Mouse (Mus musculus): ENCODE data around the gene H2al1a.
"Not testable (repeated sequence)": the region's sequence is repeated elsewhere in the genome, so short reads cannot be mapped to it uniquely, and the experiment has no call there.

The H2al1a gene

DNA sequence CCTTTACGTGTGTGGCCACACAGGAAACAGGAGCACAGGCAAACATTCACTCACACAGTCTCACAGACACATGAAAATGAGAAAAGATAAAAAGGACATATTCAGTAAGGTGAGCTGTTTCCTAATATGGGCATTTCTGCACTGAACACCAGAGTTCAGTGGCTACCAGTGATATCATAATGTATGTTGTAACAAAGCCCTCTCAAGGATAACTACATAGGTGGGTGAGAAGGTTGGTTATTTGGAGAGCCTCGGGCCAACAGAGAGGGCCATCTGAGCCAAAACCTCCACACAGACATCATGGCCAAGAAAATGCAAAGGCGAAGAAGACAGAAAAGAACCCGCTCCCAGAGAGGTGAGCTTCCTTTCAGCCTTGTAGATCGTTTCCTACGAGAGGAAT is 9.5 kb downstream of the H2al1a start, which contains the start of gene H2al1d:
H2al1d (plus strand) TSS at position 301 of the 400 bp plus-strand sequence.
- DNase-seq (ENCODE audit: low read depth, low spot score); H3K36me3 ChIP-seq (ENCODE audit: control insufficient read depth, insufficient read depth, low read length, poor library complexity, severe bottlenecking); H3K27me3 ChIP-seq (ENCODE audit: control insufficient read depth, insufficient read depth, low read length, poor library complexity, severe bottlenecking): not testable (repeated sequence)

DNA sequence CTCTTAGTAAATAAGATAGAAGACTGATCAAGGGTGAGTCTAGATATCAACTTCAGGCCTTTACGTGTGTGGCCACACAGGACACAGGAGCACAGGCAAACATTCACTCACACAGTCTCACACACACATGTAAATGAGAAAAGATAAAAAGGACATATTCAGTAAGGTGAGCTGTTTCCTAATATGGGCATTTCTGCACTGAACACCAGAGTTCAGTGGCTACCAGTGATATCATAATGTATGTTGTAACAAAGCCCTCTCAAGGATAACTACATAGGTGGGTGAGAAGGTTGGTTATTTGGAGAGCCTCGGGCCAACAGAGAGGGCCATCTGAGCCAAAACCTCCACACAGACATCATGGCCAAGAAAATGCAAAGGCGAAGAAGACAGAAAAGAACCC is 12.6 kb downstream of the H2al1a start, which contains the start of gene H2al1e:
H2al1e (plus strand) TSS at position 301 of the 400 bp plus-strand sequence.
- H3K36me3 ChIP-seq (ENCODE audit: control insufficient read depth, insufficient read depth, low read length, poor library complexity, severe bottlenecking); H3K27me3 ChIP-seq (ENCODE audit: control insufficient read depth, insufficient read depth, low read length, poor library complexity, severe bottlenecking); DNase-seq (ENCODE audit: low read depth, low spot score): not testable (repeated sequence)

DNA sequence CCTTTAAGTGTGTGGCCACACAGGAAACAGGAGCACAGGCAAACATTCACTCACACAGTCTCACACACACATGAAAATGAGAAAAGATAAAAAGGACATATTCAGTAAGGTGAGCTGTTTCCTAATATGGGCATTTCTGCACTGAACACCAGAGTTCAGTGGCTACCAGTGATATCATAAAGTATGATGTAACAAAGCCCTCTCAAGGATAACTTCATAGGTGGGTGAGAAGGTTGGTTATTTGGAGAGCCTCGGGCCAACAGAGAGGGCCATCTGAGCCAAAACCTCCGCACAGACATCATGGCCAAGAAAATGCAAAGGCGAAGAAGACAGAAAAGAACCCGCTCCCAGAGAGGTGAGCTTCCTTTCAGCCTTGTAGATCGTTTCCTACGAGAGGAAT is 15.8 kb downstream of the H2al1a start, which contains the start of gene H2al1f:
H2al1f (plus strand) TSS at position 301 of the 400 bp plus-strand sequence.
- H3K36me3 ChIP-seq (ENCODE audit: control insufficient read depth, insufficient read depth, low read length, poor library complexity, severe bottlenecking); DNase-seq (ENCODE audit: low read depth, low spot score); H3K27me3 ChIP-seq (ENCODE audit: control insufficient read depth, insufficient read depth, low read length, poor library complexity, severe bottlenecking): not testable (repeated sequence)

DNA sequence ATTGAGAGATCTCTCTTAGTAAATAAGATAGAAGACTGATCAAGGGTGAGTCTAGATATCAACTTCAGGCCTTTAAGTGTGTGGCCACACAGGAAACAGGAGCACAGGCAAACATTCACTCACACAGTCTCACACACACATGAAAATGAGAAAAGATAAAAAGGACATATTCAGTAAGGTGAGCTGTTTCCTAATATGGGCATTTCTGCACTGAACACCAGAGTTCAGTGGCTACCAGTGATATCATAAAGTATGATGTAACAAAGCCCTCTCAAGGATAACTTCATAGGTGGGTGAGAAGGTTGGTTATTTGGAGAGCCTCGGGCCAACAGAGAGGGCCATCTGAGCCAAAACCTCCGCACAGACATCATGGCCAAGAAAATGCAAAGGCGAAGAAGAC is 18.9 kb downstream of the H2al1a start, which contains the start of gene H2al1g:
H2al1g (plus strand) TSS at position 301 of the 400 bp plus-strand sequence.
- not testable (repeated sequence) for H3K36me3 ChIP-seq (ENCODE audit: control insufficient read depth, insufficient read depth, low read length, poor library complexity, severe bottlenecking); H3K27me3 ChIP-seq (ENCODE audit: control insufficient read depth, insufficient read depth, low read length, poor library complexity, severe bottlenecking); DNase-seq (ENCODE audit: low read depth, low spot score)

DNA sequence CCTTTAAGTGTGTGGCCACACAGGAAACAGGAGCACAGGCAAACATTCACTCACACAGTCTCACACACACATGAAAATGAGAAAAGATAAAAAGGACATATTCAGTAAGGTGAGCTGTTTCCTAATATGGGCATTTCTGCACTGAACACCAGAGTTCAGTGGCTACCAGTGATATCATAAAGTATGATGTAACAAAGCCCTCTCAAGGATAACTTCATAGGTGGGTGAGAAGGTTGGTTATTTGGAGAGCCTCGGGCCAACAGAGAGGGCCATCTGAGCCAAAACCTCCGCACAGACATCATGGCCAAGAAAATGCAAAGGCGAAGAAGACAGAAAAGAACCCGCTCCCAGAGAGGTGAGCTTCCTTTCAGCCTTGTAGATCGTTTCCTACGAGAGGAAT is 22.1 kb downstream of the H2al1a start, which contains the start of gene H2al1h:
H2al1h (plus strand) TSS at position 301 of the 400 bp plus-strand sequence.
- H3K36me3 ChIP-seq (ENCODE audit: control insufficient read depth, insufficient read depth, low read length, poor library complexity, severe bottlenecking); H3K27me3 ChIP-seq (ENCODE audit: control insufficient read depth, insufficient read depth, low read length, poor library complexity, severe bottlenecking); DNase-seq (ENCODE audit: low read depth, low spot score): not testable (repeated sequence)

DNA sequence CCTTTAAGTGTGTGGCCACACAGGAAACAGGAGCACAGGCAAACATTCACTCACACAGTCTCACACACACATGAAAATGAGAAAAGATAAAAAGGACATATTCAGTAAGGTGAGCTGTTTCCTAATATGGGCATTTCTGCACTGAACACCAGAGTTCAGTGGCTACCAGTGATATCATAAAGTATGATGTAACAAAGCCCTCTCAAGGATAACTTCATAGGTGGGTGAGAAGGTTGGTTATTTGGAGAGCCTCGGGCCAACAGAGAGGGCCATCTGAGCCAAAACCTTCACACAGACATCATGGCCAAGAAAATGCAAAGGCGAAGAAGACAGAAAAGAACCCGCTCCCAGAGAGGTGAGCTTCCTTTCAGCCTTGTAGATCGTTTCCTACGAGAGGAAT is 25.3 kb downstream of the H2al1a start, which contains the start of gene H2al1i:
H2al1i (plus strand) TSS at position 301 of the 400 bp plus-strand sequence.
- not testable (repeated sequence) for H3K27me3 ChIP-seq (ENCODE audit: control insufficient read depth, insufficient read depth, low read length, poor library complexity, severe bottlenecking); DNase-seq (ENCODE audit: low read depth, low spot score); H3K36me3 ChIP-seq (ENCODE audit: control insufficient read depth, insufficient read depth, low read length, poor library complexity, severe bottlenecking)

GRCm38 (mm10) chrX:11327522-11327921 is 28.5 kb downstream of the H2al1a start, which contains the start of gene H2al1j:
TSS of gene H2al1j (plus strand) at chrX:11327822.
- not testable (repeated sequence) for DNase-seq (ENCODE audit: low read depth, low spot score); H3K36me3 ChIP-seq (ENCODE audit: control insufficient read depth, insufficient read depth, low read length, poor library complexity, severe bottlenecking); H3K27me3 ChIP-seq (ENCODE audit: control insufficient read depth, insufficient read depth, low read length, poor library complexity, severe bottlenecking)

DNA sequence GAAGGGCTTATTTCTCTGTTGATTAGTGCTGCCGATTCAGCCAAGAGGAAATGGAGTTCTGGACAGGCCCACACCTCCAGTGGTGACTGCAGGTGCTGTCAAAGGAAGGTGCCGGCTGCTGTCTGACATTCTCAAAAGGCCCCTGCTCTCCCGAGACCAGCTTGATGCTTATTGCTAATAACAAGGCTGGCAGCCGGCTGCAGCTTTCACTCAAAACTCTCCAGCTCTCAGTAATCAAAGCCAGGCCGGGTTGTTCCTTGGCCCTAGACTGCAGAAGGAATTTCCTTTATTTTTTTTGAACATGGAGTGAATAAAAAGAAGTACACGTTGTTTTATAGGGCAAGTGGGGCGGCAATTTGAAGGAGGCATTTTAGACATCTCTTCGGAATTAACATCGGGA is 46.7 kb downstream of the H2al1a start:
- DNase-seq (ENCODE audit: low read depth, low spot score) = no peak
- no peaks in the 10 kb centered on the region for H3K36me3 ChIP-seq (ENCODE audit: control insufficient read depth, insufficient read depth, low read length, poor library complexity, severe bottlenecking)
- H3K27me3 ChIP-seq (ENCODE audit: control insufficient read depth, insufficient read depth, low read length, poor library complexity, severe bottlenecking) = no peaks in the 10 kb centered on the region

GRCm38 (mm10) chrX:11346756-11347155 is 47.7 kb downstream of the H2al1a start:
- no peak for DNase-seq (ENCODE audit: low read depth, low spot score)
- no peaks in the 10 kb centered on the region for H3K27me3 ChIP-seq (ENCODE audit: control insufficient read depth, insufficient read depth, low read length, poor library complexity, severe bottlenecking)
- H3K36me3 ChIP-seq (ENCODE audit: control insufficient read depth, insufficient read depth, low read length, poor library complexity, severe bottlenecking) = no peaks in the 10 kb centered on the region

All from splenic B cell, adult 2 months (primary cell).